Mouse (Mus musculus) CH12.LX (cell line): ENCODE data around the gene Mad2l2. TPM values are rescaled to one million over a fixed set of nuclear protein-coding genes. Genes with fewer than 3 reads are reported as not detected.

Experiments used
- DNase-seq: peaks from one replicate; pipeline ENCODE4 v3.0.0-alpha.2; 2013; ENCODE audit errors: extremely low read depth
- H3K27ac ChIP-seq: 2 replicates; pipeline ENCODE4 v1.5.1; 2012; ENCODE audit warnings: low read depth, mild to moderate bottlenecking, control low read depth, moderate library complexity; ENCODE audit not compliant: insufficient read depth
- H3K27me3 ChIP-seq: replicated peaks from 2 replicates; pipeline ENCODE3; 2012; ENCODE audit warnings: inconsistent platforms
- H3K36me3 ChIP-seq, 2 experiments: replicated peaks in 1 of 2; 2 replicates each; pipeline versions ENCODE3 to v1.6.1; 2012; ENCODE audit warnings: inconsistent platforms in 1 of 2, low read length in 1 of 2, mild to moderate bottlenecking in 1 of 2, mixed read lengths in 1 of 2, moderate library complexity in 1 of 2; ENCODE audit not compliant: control insufficient read depth in 1 of 2, insufficient read depth in 1 of 2
- H3K4me1 ChIP-seq, 2 experiments: 2 replicates each; pipeline ENCODE4 v1.6.1; 2012; ENCODE audit warnings: inconsistent platforms in 1 of 2, moderate library complexity in 1 of 2; ENCODE audit not compliant: insufficient read depth in 2 of 2, control insufficient read depth in 1 of 2
- H3K4me2 ChIP-seq: 2 replicates; pipeline ENCODE4 v1.6.1; 2012; ENCODE audit warnings: low read depth, mild to moderate bottlenecking, control low read depth; ENCODE audit not compliant: poor library complexity, insufficient read depth, severe bottlenecking
- H3K4me3 ChIP-seq, 3 experiments: fragments of 150-350 bp in 1 of 3; sonication (generic) in 1 of 3; replicated peaks in 1 of 3; 2 replicates each; pipeline versions ENCODE3 to v1.5.1; 2011 to 2012; ENCODE audit warnings: low read depth in 2 of 3, low read length in 2 of 3, mild to moderate bottlenecking in 2 of 3, moderate library complexity in 2 of 3, control low read depth in 1 of 3, improper control_type of control experiment in 1 of 3, inconsistent platforms in 1 of 3, mixed read lengths in 1 of 3; ENCODE audit not compliant: poor library complexity in 1 of 3
- H3K79me2 ChIP-seq: replicated peaks from 2 replicates; pipeline ENCODE4 v1.6.1; 2012; ENCODE audit warnings: mild to moderate bottlenecking, moderate library complexity; ENCODE audit not compliant: control insufficient read depth, poor library complexity, insufficient read depth, severe bottlenecking; ENCODE audit errors: extremely low read depth
- H3K9ac ChIP-seq: 2 replicates; pipeline ENCODE4 v1.6.1; 2012; ENCODE audit warnings: low read depth, mild to moderate bottlenecking, control low read depth, moderate library complexity; ENCODE audit not compliant: insufficient read depth
- H3K9me3 ChIP-seq: replicated peaks from 2 replicates; pipeline ENCODE3; 2012; ENCODE audit warnings: low read length, inconsistent platforms, mixed read lengths
- BHLHE40 ChIP-seq: IDR thresholded peaks from 2 replicates; pipeline ENCODE4 v1.6.1; 2011; ENCODE audit warnings: mild to moderate bottlenecking, low read depth, low read length, improper control_type of control experiment
- CHD2 ChIP-seq: IDR thresholded peaks from 2 replicates; pipeline ENCODE4 v1.6.1; 2011; ENCODE audit warnings: low read length, improper control_type of control experiment
- GABPA ChIP-seq: IDR thresholded peaks from 2 replicates; pipeline ENCODE4 v1.6.1; 2012; ENCODE audit warnings: low read depth, low read length, improper control_type of control experiment, inconsistent platforms; ENCODE audit not compliant: insufficient replicate concordance
- HCFC1 ChIP-seq: IDR thresholded peaks from 2 replicates; pipeline ENCODE4 v1.6.1; 2012; ENCODE audit warnings: low read depth, mild to moderate bottlenecking, inconsistent platforms, low read length, improper control_type of control experiment
- IRF4 ChIP-seq: IDR thresholded peaks from 2 replicates; pipeline ENCODE4 v1.6.1; 2014; ENCODE audit warnings: low read depth, mild to moderate bottlenecking, inconsistent platforms, low read length, improper control_type of control experiment
- JUN ChIP-seq: IDR thresholded peaks from 2 replicates; pipeline ENCODE4 v1.6.1; 2011; ENCODE audit warnings: low read depth, mild to moderate bottlenecking, low read length, improper control_type of control experiment, moderate library complexity; ENCODE audit not compliant: insufficient read depth
- MAFK ChIP-seq: IDR thresholded peaks from 2 replicates; pipeline ENCODE4 v1.6.1; 2011; ENCODE audit warnings: low read length, improper control_type of control experiment; ENCODE audit not compliant: insufficient replicate concordance
- MXI1 ChIP-seq: IDR thresholded peaks from 2 replicates; pipeline ENCODE4 v1.6.1; 2011; ENCODE audit warnings: mild to moderate bottlenecking, low read depth, low read length, improper control_type of control experiment
- MYC ChIP-seq: IDR thresholded peaks from 2 replicates; pipeline ENCODE4 v1.6.1; 2011; ENCODE audit warnings: low read depth, mild to moderate bottlenecking, improper control_type of control experiment, low read length
- NELFE ChIP-seq: IDR thresholded peaks from 2 replicates; pipeline ENCODE4 v1.6.1; 2011; ENCODE audit warnings: low read depth, low read length, improper control_type of control experiment
- NRF1 ChIP-seq: IDR thresholded peaks from 2 replicates; pipeline ENCODE4 v1.6.1; 2014; ENCODE audit warnings: low read depth, mild to moderate bottlenecking, inconsistent platforms, low read length, improper control_type of control experiment, moderate library complexity
- POLR2A ChIP-seq: IDR thresholded peaks from 2 replicates; pipeline ENCODE4 v1.6.1; 2011; ENCODE audit warnings: low read depth, mild to moderate bottlenecking, improper control_type of control experiment, low read length
- RAD21 ChIP-seq: IDR thresholded peaks from 2 replicates; pipeline ENCODE4 v1.6.1; 2011; ENCODE audit warnings: low read depth, mild to moderate bottlenecking, low read length, improper control_type of control experiment, moderate library complexity
- SIN3A ChIP-seq: IDR thresholded peaks from 2 replicates; pipeline ENCODE4 v1.6.1; 2012; ENCODE audit warnings: low read length, improper control_type of control experiment, inconsistent platforms
- ZKSCAN1 ChIP-seq: IDR thresholded peaks from 2 replicates; pipeline ENCODE4 v1.6.1; 2012; ENCODE audit warnings: low read depth, inconsistent platforms, low read length, improper control_type of control experiment, borderline replicate concordance
- dilution Hi-C: fragments of 300-500 bp; cut with MboI; formaldehyde crosslinking; loops from 2 replicates; pipeline ENCODE4 v1.14.3; 2020; ENCODE audit warnings: low sequenced_read_pairs; ENCODE audit not compliant: extremely low pct_unique_long_range_greater_than_20kb, extremely low pct_ligation_motif_present
- in situ Hi-C: fragments of 300-500 bp; cut with MboI; formaldehyde crosslinking; loops from 3 replicates; pipeline ENCODE4 v1.14.3; 2019; ENCODE audit warnings: low sequenced_read_pairs, low pct_ligation_motif_present, low pct_unique_long_range_greater_than_20kb, mixed read lengths
- polyA plus RNA-seq: library from polyadenylated mRNA; unstranded; fragments of >175 nt; gene quantifications from 2 replicates; pipeline ENCODE4 v1.2.1, GENCODE M21; 2012; ENCODE audit warnings: low read depth; ENCODE audit not compliant: insufficient read length
- total RNA-seq, 2 experiments: library from RNA; depleted of rRNA; stranded (reverse); fragments of 300-350 nt in 1 of 2; fragments of >200 nt in 1 of 2; gene quantifications; 2 replicates each; pipeline ENCODE4 v1.2.3; 2012 to 2014

The Mad2l2 gene
- total and polyA plus RNA-seq, 3 experiments = 23.1 to 43.3 (median 36.5) TPM

GRCm38 (mm10) chr4:148192707-148193245 lies 62.6 kb downstream of the Mad2l2 start:
- Histone ChIP-seq H3K27ac (no peak overlapping the region), H3K4me2 (no peak overlapping the region), H3K9me3 (no peaks in the 10 kb centered on the region), H3K36me3 (no peaks in the 10 kb centered on the region), H3K79me2 (no peaks in the 10 kb centered on the region), H3K9ac (no peak overlapping the region), H3K4me1 (peaks cover 0 to 6% of the 10 kb centered on the region in 2 experiments; a peak in 2 of 4 replicates), H3K4me3 (no peak overlapping the region), H3K27me3 (peaks cover 67% of the 10 kb centered on the region)
- dilution Hi-C loops = no loop called here
- no peak for TF ChIP-seq IRF4
- no peak for TF ChIP-seq RAD21
- no peak for DNase-seq
- in situ Hi-C loops = no loop called here

DNA sequence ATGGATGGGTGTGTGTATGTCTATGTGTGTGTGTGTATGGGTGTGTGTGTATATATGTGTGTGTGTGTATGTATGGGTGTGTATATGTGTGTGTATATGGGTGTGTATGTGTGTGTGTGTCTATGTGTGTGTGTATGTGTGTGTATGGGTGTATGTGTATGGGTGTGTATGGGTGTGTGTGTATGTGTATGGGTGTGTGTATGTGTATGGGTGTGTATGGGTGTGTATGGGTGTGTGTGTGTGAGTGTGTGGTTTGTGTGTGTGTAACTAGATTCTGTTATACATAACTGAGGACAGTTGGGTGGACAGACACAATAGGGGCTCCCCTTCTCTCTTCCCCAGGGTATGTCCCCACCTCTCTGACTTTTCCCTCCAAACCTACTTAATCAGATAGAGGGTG lies 64.2 kb downstream of the Mad2l2 start:
- Histone ChIP-seq H3K4me3 (no peak overlapping the region), H3K4me2 (no peak overlapping the region), H3K27me3 (peaks cover 76% of the 10 kb centered on the region), H3K79me2 (no peaks in the 10 kb centered on the region), H3K9me3 (no peaks in the 10 kb centered on the region), H3K4me1 (peaks cover 0 to 6% of the 10 kb centered on the region in 2 experiments; a peak in 2 of 4 replicates), H3K36me3 (no peaks in the 10 kb centered on the region), H3K9ac (no peak overlapping the region), H3K27ac (no peak overlapping the region)
- TF ChIP-seq MXI1 (no peak), CHD2 (no peak), MYC (no peak), SIN3A (no peak), NELFE (no peak), NRF1 (no peak), IRF4 (no peak), POLR2A (no peak), JUN (no peak), GABPA (no peak), HCFC1 (no peak), MAFK (no peak), BHLHE40 (no peak), ZKSCAN1 (no peak)
- dilution Hi-C loops (no loop called here), in situ Hi-C loops (no loop called here)
- DNase-seq = no peak

Other genes starting within 250 kb of the Mad2l2 start
- gene Mfn2, start 225.7 kb upstream of the Mad2l2 start, total RNA-seq (2012; rRNA removed) = 17.5 and 21.7 TPM in 2 replicates
- gene Mfn2, start 225.7 kb upstream of the Mad2l2 start, total RNA-seq (2014; rRNA removed) = 8.6 and 10.0 TPM in 2 replicates
- 33.0 and 36.8 TPM in 2 replicates for gene Mfn2, start 225.7 kb upstream of the Mad2l2 start, polyA plus RNA-seq
- gene Plod1, start 193.6 kb upstream of the Mad2l2 start, total RNA-seq (2012; rRNA removed) = 4.8 and 6.5 TPM in 2 replicates
- gene Plod1, start 193.6 kb upstream of the Mad2l2 start, total RNA-seq (2014; rRNA removed) = 0.30 and 0.51 TPM in 2 replicates
- 1.9 TPM in 2 replicates for gene Plod1, start 193.6 kb upstream of the Mad2l2 start, polyA plus RNA-seq
- gene 2510039O18Rik, start 189.5 kb upstream of the Mad2l2 start, total RNA-seq (2012; rRNA removed) = 32.8 and 33.9 TPM in 2 replicates
- gene 2510039O18Rik, start 189.5 kb upstream of the Mad2l2 start, total RNA-seq (2014; rRNA removed) = 22.1 and 23.9 TPM in 2 replicates
- gene 2510039O18Rik, start 189.5 kb upstream of the Mad2l2 start, polyA plus RNA-seq = 23.6 and 27.9 TPM in 2 replicates
- gene Nppb, start 144.6 kb upstream of the Mad2l2 start, total RNA-seq (2012; rRNA removed) = not detected in 2 replicates
- gene Nppb, start 144.6 kb upstream of the Mad2l2 start, total RNA-seq (2014; rRNA removed) = not detected in 2 replicates
- not detected in 2 replicates for gene Nppb, start 144.6 kb upstream of the Mad2l2 start, polyA plus RNA-seq
- gene Nppa, start 129.7 kb upstream of the Mad2l2 start, total RNA-seq (2012; rRNA removed) = not detected in 2 replicates
- gene Nppa, start 129.7 kb upstream of the Mad2l2 start, total RNA-seq (2014; rRNA removed) = not detected in 2 replicates
- gene Nppa, start 129.7 kb upstream of the Mad2l2 start, polyA plus RNA-seq = not detected in 2 replicates
- 5.5 and 5.7 TPM in 2 replicates for gene Clcn6, start 91.6 kb upstream of the Mad2l2 start, total RNA-seq (2012; rRNA removed)
- 3.7 and 4.8 TPM in 2 replicates for gene Clcn6, start 91.6 kb upstream of the Mad2l2 start, total RNA-seq (2014; rRNA removed)
- gene Clcn6, start 91.6 kb upstream of the Mad2l2 start, polyA plus RNA-seq = 9.2 and 10.6 TPM in 2 replicates
- gene Mthfr, start 91.3 kb upstream of the Mad2l2 start, total RNA-seq (2012; rRNA removed) = 14.4 and 17.0 TPM in 2 replicates
- gene Mthfr, start 91.3 kb upstream of the Mad2l2 start, total RNA-seq (2014; rRNA removed) = 15.3 and 16.1 TPM in 2 replicates
- 15.4 and 16.3 TPM in 2 replicates for gene Mthfr, start 91.3 kb upstream of the Mad2l2 start, polyA plus RNA-seq
- gene Agtrap, start 42.4 kb upstream of the Mad2l2 start, total RNA-seq (2012; rRNA removed) = 5.6 and 6.2 TPM in 2 replicates
- 4.0 and 4.1 TPM in 2 replicates for gene Agtrap, start 42.4 kb upstream of the Mad2l2 start, total RNA-seq (2014; rRNA removed)
- gene Agtrap, start 42.4 kb upstream of the Mad2l2 start, polyA plus RNA-seq = 5.4 and 5.9 TPM in 2 replicates
- 0.04 TPM in 1 of 2 replicates, not detected in the other for gene Draxin, start 314 bp downstream of the Mad2l2 start, total RNA-seq (2012; rRNA removed)
- not detected in 2 replicates for gene Draxin, start 314 bp downstream of the Mad2l2 start, total RNA-seq (2014; rRNA removed)
- gene Draxin, start 314 bp downstream of the Mad2l2 start, polyA plus RNA-seq = not detected in 2 replicates
- gene Fbxo6, start 21.8 kb downstream of the Mad2l2 start, total RNA-seq (2012; rRNA removed) = 20.5 and 25.7 TPM in 2 replicates
- gene Fbxo6, start 21.8 kb downstream of the Mad2l2 start, total RNA-seq (2014; rRNA removed) = 24.1 and 32.5 TPM in 2 replicates
- 17.6 and 20.8 TPM in 2 replicates for gene Fbxo6, start 21.8 kb downstream of the Mad2l2 start, polyA plus RNA-seq
- gene Fbxo44, start 30.1 kb downstream of the Mad2l2 start, total RNA-seq (2012; rRNA removed) = 10.5 and 10.6 TPM in 2 replicates
- gene Fbxo44, start 30.1 kb downstream of the Mad2l2 start, total RNA-seq (2014; rRNA removed) = 2.2 and 2.8 TPM in 2 replicates
- 2.1 and 2.3 TPM in 2 replicates for gene Fbxo44, start 30.1 kb downstream of the Mad2l2 start, polyA plus RNA-seq
- 4.2 and 5.9 TPM in 2 replicates for gene Fbxo2, start 30.2 kb downstream of the Mad2l2 start, total RNA-seq (2012; rRNA removed)
- not detected in 2 replicates for gene Fbxo2, start 30.2 kb downstream of the Mad2l2 start, total RNA-seq (2014; rRNA removed)
- 0.30 and 0.50 TPM in 2 replicates for gene Fbxo2, start 30.2 kb downstream of the Mad2l2 start, polyA plus RNA-seq
- not detected in 2 replicates for gene Disp3, start 157.6 kb downstream of the Mad2l2 start, total RNA-seq (2012; rRNA removed)
- gene Disp3, start 157.6 kb downstream of the Mad2l2 start, total RNA-seq (2014; rRNA removed) = not detected in 2 replicates
- gene Disp3, start 157.6 kb downstream of the Mad2l2 start, polyA plus RNA-seq = not detected in 2 replicates